Mouse (Mus musculus): ENCODE results near the gene Stk32b.

Gene Stk32b

DNA sequence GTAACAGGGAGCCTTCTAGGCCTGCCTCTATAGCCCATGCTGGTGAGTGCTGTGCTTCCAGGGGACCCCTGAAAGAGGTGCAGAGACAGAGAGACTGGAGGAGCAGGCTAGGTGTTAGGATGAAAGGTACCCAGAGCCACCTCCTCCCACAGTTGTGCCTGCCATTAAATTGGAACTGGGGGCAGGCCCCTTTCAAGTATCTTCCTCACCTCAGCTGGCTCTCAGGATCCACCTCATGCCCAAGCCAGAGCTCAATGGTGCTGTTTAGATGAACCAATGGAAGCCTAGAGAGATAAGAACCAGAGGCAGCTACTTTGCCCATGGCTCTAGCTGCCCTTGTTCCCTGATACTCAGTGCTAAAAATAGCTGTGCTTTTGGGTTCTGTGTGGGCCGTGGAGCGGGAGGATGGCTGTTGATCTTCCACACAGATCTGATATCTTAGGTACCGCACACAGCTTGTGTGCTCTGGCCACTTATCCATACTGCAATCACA lies 221.9 kb downstream of the Stk32b start:
- DNase-seq: no peak

DNA sequence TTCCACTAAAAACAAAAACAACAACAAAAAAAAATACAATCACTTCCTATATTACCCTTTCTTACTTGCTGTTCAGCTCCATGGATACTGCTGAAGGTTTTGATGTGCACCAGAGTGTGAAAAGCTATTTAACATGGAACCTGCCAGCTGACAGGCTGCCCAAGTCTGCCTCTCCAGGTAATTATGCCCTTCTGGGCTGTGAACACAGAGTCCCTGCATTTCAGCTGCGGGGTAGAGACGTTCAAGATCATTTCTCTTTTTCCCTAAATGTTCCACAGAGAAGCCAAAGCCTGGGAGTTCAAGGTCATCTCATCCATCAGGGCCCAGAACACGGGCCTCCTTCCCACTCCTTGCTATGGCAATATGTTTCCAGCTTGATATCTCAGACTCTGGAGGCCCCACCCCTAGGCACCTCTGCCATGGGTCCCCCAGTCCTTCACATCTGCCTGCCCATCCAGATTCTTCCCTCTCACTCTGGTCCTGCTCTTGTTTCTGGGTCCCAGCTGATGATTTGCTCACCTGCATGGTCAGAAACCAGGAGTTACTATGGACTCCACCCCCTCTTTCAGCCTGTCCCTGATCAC lies 244.9 kb downstream of the Stk32b start:
- no peak for DNase-seq

DNA sequence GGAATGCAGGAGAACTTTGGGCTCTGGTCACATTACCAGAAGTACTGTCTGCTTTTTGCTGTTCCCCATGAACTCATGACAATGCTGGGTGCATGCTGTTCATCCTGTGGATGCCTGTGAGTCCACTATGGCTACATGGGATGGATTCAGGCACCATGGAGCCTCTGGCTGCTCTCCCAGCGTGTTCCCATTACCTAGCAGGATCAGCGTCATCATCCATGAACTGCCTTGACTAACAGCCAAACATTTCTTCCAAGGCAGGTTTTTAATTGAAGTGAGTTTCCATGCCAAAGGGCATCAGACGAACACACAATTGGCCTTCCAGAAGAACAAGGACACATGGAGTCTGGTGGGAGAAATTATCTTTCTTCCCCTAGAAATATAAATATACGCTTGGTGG lies 245.4 kb downstream of the Stk32b start:
- no peak for DNase-seq

DNA sequence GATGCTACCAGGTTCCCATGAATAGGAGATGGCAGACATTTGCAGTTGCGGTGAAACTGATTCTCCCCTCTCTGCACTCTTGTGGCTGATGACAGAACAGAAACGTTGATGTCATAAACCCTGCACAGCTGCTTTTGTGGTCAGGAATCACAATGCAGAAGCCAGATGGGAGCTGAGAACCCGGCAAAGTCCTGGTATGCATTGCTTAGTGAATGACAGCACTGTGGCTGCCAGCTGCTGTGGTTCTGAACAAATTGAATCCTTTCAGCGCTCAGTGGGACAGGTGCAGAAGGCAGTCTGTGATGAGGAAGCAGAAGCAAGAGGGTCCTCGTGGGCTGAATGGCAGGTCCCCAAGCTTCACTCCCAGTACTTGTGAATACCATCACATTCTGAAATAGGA lies 247.9 kb downstream of the Stk32b start:
- no peak for DNase-seq

DNA sequence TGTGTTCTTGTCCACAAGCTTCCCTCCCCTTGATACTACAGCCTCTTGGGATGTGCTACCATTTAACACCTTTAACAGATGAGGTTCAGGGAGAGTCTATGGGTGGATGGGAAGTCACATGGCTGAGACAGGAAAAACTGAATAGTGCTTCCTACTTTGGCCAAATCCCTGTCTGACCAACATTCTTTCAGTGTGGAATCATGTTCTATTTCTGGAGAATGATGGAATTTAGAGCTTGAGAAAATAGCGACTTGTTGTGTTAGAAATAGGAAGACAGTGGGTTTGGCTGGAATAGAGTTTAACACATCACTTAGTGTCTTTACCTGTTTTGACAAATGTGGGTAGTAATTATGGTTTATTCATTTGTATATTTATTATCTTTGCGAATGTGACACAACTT lies 249.3 kb downstream of the Stk32b start:
- DNase-seq: no peak

DNA sequence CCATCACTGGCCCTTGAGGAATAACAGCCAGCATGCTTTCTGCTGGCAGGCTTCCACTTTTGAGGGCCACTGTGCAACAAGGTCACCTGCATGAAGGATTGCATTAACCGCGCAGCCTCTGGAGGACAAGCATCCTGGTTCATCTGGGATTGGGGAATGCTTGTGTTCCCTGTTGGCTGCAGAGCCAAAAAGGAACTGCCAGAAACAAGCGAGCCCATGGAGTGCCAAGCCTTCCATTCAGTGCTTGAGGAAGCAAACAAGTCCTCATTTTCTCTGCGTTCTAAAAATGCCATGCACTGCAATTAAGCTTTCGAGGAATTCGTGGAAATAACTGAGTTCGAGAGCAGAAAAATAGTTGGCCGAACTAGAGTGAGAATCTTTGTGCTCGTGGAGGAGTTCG lies 251.5 kb downstream of the Stk32b start:
- no peak for DNase-seq

DNA sequence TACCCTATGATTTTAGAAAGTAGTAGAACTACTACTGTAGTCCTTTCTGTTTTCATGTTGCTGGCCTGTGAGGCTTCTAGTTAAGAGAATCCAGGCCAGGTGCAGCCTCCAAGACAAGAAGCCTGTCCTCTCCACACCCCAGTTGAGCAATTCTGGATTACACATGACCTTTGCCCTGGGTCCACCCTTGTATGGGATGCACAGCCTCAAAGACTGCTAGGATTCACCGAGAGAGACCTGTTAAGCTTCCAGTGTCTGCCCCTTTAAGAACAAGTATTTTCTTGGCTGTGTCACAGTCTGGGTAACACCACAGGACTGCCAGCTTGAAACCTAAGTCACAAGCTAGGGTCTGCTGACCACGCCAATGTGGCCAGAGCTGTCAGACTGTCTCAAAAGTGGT lies 258.7 kb downstream of the Stk32b start:
- no peak for DNase-seq

DNA sequence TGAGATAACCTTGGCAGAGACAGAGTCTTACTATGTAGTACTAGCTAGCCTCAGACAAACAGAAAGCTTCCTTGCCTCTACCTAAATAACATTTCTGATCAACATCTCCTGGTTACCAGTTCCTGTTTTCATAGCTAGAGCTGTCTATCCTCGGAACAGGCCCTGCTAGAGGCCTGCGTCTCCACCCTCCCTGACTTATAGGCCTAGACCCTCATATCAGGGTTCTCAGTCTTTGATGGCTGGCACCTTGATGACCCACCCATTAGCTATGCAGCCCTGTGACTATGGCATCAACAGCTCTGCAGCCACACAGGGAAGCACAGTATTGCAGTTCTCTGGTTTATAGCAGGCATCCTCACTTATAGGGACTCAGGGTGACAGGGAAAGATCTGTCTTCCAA lies 259.1 kb downstream of the Stk32b start:
- no peak for DNase-seq

DNA sequence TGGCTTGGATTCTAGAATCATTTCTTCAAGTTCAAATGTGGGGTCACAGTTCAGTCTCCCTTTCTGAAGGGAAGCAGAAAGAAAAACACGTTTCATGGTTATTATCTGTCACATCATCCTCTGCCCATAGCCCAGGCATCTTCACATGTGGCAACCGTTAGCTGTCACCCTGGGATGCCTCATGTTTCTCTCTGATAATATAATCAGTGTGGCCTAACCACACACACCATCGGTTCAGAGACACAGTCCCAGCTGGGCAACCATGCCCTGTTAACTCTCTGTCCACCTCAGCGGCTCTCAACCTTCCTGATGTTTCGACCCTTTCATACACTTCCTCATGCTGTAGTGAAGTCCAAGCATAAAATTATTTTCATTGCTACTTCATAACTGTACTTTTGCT lies 259.8 kb downstream of the Stk32b start:
- no peak for DNase-seq

DNA sequence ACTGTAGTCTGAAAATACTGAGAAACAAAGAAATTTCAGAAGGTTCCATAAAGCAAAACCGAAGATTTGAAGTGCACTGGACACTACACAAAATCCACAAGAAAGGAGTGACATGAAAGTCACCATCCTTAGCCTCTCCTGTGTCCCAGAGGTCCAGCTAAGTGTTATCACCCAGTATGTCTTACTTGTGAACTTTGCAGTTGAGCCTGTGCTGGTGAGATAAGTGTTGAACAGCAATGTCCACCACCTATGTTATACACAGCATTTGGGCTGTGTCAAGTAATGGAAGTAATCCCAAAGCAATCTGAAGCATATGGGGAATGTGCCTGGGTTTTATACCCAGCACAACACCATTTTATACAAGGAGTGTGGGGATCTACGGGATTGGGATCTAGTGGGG lies 260.4 kb downstream of the Stk32b start:
- no peak for DNase-seq

DNA sequence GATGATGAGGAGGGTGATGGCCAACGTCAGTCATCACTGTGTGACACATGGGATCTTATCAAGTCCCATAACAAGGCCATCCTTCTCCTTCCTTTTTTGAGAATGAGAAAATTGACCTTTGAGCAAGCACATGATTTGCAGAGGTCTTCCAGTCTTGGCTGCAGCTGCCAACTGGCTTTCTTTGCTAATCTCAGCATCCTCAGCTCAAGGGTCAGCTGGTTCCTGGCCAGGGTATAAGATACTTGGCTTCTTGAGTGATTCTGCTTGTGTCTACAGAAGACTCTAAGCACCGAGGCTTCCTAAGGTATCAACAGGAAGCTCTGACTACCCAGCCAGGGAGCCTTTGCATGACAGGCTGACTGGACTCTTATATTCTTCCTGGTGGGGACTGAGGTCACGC lies 269.4 kb downstream of the Stk32b start:
- no peak for DNase-seq

DNA sequence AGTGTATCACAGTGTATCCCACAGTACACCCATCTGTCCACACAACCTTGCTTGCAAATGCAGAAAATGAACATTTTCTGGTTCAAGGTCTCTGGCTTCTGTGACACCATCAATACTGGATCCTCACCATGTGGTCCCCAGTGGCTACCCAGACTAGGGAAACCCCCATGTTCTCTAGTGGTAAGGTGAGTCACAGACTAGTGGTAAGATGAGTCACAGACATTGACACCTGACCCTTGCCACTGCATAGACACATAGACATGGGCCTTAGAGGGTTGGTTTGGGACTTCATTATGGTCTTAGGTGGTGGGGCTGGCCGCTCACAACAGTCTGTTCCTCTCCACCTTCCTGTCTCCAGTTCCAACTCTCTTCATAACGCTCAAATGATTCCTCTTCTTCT lies 274.2 kb downstream of the Stk32b start:
- DNase-seq: no peak

DNA sequence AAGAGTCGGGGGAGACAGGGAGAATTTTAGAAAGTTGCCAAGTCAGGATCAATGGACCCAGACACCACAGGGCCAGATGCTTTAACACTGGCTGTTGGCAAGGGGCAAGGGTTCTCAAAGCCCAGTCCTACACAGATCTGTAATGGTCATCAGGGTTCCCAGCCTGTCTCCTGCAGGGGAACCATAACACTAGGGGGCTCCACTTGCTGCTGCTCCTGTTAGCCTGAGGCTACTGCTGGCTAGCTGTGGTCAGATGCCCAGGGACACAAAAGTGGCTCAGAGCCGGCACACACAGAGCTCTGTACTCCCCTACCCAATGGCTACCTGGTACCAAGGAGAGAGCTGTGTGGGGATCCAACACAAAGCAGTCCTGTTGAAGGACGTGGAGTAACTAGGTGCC lies 281.6 kb downstream of the Stk32b start:
- no peak for DNase-seq

DNA sequence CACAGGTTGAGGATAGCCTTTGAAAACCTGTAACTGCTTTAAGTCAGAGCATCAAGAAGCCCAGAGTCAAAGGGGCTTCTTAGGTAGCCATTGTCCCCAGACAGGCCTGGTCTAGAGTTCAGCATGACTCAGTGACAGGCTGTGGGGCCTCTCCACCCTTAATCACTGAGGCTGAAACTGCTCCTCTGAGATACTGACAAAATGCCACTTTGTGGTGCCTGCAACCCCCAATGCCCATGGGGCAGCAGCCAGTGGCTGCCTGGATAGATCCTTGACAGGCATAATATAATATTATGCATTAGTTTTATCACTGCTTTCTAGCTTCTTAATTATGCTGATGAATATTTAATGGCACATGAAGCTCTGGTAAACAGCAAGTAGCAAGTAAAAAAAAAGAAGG lies 289.8 kb downstream of the Stk32b start:
- no peak for DNase-seq

DNA sequence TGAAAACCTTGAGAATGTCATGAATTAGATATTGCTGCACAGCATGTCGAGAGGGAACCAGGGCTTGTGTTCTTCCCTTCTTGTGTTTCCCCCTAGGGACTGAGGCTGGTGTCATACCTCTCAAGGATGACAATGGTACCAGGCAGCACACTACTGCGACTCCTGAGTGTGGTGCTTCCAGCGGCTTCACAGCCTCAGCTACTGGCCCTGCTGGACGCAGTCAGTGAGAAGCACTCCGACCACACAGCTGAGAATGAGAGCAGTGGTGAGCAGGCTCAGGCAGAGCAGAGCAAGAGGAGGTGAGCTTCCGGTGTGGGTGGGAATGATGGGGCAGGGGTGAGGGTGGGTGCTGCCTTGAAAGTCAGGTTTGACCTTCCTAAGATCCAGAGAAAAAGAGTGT lies 297.9 kb downstream of the Stk32b start:
- DNase-seq: no peak
